Mouse (Mus musculus): Measurements from ENCODE around the gene Peak1.

The Peak1 gene

DNA sequence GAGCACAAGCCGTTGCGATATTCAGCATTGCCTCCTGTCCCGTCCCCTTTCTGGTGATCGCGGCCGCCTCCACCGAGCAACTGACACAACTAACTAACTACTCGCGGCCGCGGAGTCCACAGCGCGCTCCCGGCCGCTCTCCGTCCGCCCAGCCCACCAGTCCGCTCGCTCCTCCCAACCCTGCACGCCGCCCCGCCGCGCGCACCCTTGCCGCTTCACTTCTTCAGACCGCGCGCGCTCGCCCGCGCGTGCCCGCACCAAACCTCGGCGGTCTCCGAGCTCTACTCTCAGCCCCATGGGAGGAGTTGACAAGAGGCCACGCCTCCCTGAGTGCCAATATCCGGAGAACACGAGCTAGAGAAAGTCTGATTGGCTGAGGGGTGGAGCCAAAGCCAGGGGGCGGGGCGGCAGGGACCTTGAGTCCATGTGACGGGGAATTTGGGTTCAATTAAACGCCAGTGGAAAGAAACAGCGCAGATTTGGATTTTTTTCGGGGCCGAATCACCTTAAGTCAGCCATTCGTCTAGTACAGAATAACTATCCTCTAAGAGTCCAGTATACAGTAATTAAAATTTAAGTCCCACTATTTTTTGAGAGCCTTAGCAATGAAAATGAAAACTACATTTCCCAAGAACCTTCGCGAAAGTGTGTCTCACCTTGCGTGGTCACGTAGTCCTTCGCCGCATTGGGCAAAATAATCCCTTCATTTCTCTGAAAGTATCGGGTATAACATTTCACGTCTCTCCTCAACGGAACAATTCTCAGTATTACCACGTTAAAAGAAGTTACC, at the start of gene Peak1, which contains the start of gene Hmg20a:
Gene Peak1 (minus strand): TSS at position 120 of the 790 bp plus-strand sequence.
Gene Hmg20a (plus strand): TSS at position 662 of the 790 bp plus-strand sequence.
- no peak for TF ChIP-seq GATA4 (IDR thresholded peaks at IDR 0.05; ENCODE audit: insufficient replicate concordance, low read length)

DNA sequence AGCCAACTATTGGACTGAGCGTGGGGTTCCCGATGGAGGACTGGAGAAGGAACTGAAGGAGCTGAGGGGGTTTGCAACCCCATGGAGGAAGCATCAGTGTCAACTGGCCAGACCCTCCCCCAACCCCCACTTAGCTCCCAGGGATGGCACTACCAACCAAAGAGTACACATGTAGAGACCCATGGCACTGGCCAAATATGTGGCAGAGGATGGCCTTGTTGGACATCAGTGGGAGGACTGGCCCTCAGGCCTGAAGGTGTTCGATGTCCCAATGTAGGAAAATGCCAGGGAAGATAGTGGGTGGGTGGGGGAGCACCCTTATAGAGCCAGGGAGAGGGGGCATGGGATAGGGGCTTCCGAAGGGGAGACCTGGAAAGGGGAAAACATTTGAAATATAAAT, 48.4 kb upstream of the Peak1 start:
- TF ChIP-seq GATA4 (IDR thresholded peaks at IDR 0.05; ENCODE audit: insufficient replicate concordance, low read length), result no peak

- no peak for TF ChIP-seq GATA4 (IDR thresholded peaks at IDR 0.05; ENCODE audit: insufficient replicate concordance, low read length)
Measured at GRCm38 (mm10) chr9:56464863-56465654, 47.2 kb upstream of the Peak1 start.

- no peak for TF ChIP-seq GATA4 (IDR thresholded peaks at IDR 0.05; ENCODE audit: insufficient replicate concordance, low read length)
Measured at GRCm38 (mm10) chr9:56463686-56464515, 46.0 kb upstream of the Peak1 start.

DNA sequence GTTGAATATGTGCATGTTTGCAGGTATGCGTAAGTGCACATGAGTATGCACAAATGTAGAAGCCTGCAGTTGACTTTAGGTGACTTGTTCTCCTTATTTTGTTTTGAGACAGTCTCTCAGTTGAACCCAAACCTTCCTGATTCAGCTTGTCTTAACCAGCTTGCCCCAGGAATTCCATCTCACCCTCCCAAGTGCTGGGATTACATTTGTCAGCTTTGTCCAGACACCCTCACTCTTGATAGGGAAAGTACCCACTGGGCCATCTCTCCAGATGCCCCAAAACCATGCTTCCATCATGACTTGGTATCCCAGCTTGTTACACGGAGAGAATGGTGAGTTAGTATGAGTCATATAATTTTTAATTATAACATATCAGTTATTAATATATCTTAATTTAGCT, 45.2 kb upstream of the Peak1 start:
- no peak for TF ChIP-seq GATA4 (IDR thresholded peaks at IDR 0.05; ENCODE audit: insufficient replicate concordance, low read length)

DNA sequence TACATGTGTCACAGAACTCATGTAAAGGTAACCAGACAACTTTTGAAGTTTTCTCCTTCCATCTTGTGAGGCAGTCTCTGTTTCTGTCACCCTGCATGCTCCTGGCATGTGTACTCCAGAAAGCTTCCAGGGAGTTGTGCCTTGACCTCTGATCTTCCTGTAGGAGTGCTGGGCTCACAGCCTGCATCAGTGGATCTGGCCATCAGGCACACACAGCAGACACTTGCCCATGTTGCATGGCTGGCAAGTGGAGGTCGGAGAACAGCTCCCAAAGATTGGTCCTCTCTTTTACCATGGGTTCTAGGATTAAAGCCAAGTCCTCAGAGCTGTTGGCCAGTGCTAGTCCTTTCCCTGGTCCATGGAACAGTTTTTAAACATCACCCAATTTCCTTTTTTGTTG, 44.7 kb upstream of the Peak1 start:
- TF ChIP-seq GATA4 (IDR thresholded peaks at IDR 0.05; ENCODE audit: insufficient replicate concordance, low read length), result no peak

GRCm38 (mm10) chr9:56460987-56461386, 43.1 kb upstream of the Peak1 start:
- TF ChIP-seq GATA4 (IDR thresholded peaks at IDR 0.05; ENCODE audit: insufficient replicate concordance, low read length), result no peak

DNA sequence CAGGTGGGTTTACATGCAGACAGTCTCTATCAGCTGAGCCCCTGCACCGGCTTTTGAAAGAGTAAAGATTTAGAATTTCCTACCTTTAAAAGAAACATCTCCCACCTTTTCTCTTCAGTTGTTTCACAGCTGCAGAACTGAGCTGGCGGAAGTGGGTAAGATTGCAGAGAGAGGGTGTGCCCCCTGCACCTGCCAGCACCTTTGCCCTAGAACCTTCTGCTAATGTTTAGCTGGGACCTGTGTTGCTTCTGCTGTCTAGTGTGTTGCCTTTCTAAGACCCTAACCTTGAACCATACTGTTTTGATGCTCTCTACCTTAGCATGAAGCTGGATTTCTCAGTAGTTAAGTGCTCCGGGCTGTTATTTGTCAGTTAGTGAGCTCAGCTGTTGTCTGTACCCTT, 38.6 kb upstream of the Peak1 start:
- TF ChIP-seq GATA4 (IDR thresholded peaks at IDR 0.05; ENCODE audit: insufficient replicate concordance, low read length), result no peak

GRCm38 (mm10) chr9:56453038-56453815, 35.4 kb upstream of the Peak1 start:
- no peak for TF ChIP-seq GATA4 (IDR thresholded peaks at IDR 0.05; ENCODE audit: insufficient replicate concordance, low read length)

DNA sequence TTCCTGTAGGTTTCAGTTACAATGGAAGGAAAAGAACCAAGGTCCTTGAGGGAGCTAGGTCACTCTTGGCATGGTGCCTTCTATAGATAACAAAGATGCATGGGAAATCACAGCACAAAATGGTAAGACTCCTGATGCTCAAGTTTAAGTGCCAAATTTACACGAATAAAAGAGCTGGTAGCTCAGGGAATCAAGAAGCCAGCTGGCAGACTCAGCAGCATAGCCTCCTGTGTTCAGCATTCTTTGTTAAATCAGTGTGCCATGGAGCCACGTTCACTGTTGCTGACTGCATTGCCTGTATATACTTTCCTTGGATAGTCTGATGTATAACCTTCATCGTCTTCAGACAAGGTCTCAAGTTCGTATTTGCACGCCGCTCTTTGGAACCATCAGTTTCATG, 33.7 kb upstream of the Peak1 start:
- no peak for TF ChIP-seq GATA4 (IDR thresholded peaks at IDR 0.05; ENCODE audit: insufficient replicate concordance, low read length)

DNA sequence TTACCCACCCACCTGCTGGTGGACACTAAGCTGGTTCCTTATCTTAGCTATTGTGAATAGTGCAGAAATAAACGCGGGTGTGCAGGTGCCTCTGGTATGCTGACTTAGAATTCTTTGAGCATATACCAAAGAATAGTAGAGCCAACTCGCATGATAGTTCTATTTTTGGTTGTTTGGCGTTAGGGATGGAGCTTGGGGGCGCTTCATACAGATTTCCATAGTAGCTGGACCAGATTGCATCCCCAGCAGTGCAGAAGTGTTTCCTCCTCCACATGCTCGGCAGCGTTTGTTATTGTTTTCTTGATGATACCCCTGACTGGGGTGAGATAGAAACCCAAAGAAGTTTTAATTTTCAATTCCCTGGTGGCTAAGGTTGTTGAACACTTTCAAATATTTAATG, 21.8 kb upstream of the Peak1 start:
- no peak for TF ChIP-seq GATA4 (IDR thresholded peaks at IDR 0.05; ENCODE audit: insufficient replicate concordance, low read length)

- no peak for TF ChIP-seq GATA4 (IDR thresholded peaks at IDR 0.05; ENCODE audit: insufficient replicate concordance, low read length)
Measured at GRCm38 (mm10) chr9:56435821-56436526, 18.1 kb upstream of the Peak1 start.

DNA sequence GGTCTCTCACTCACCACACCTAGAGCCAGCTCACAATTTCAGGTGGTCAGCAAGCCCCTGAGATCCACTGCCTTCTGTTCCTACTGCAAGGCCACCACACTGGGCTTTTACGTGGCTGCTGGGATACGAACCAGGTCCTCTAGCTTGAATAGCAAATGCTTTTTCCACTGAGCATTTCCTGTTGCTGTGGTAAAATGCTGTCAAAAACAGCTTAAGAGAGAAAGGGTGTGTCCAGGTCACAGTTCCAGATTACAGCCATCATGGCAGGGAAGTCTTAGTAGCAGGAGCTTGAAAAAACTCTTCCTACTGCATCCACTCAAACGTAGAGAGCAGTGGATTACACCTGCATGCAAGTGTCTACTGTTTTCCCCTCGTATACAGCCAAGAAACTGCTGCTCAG, 7.0 kb upstream of the Peak1 start:
- TF ChIP-seq GATA4 (IDR thresholded peaks at IDR 0.05; ENCODE audit: insufficient replicate concordance, low read length), result no peak

- TF ChIP-seq GATA4 (IDR thresholded peaks at IDR 0.05; ENCODE audit: insufficient replicate concordance, low read length), result no peak
Measured at GRCm38 (mm10) chr9:56421991-56422390, 4.1 kb upstream of the Peak1 start.
